Mouse (Mus musculus): Measurements from ENCODE around the gene Fbxl16. TPM values are rescaled to one million over a fixed set of nuclear protein-coding genes. Genes with fewer than 3 reads are reported as not detected.

Fbxl16 gene
- polyA plus RNA-seq, 1 experiment from 2014 or later, result 1.3 TPM

DNA sequence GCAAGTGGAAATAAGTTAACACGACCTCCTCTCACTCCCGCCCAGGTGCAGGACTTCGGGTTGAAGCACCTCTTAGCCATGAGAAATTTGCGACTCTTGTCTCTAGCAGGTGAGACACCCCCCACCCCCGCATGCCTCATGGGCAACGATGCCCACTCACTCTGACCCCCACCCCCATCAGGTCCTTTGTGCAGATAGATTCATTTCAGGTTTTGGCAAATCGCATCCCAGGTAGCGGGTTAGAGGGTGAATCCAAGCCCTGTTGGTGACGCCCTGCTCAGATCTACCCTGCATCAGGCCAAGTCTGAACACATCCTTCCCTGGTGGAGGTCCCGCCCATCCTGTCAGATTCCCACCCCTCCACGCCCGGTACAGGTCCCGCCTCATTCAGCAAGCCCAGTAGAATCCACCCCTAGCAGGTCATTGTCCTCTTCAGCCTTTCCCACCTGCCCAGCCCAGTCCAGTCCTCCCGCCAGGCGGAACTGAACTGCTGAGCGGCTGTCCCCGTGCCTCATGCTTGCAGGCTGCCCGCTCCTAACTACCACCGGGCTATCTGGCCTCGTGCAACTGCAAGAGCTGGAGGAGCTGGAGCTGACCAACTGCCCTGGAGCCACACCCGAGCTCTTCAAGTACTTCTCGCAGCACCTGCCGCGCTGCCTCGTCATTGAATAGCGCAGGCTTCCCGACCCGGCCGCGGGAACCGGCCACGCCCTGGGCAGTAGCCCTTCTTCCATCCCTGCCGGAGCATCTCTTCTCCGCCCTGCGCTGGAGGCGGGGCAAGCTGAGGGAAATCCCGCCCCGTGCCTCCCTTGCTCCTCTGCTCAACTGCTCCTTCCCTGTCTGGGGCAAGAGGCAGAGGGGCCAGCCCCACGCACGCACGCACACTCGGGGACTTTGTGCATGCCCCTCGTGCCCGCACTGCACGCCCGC is 10.2 kb downstream of the Fbxl16 start:
- ATAC-seq (ENCODE audit: low FRiP score, low TSS enrichment), result peak; percentile 28
- H3K4me3 ChIP-seq (ENCODE audit: low read depth, low read length), result 0 out of 2 replicates have a peak overlapping the region, but pooled peaks have one; percentile 6
- TF ChIP-seq CTCF (IDR thresholded peaks at IDR 0.05; ENCODE audit: low read depth) (no peak), EP300 (optimal IDR thresholded peaks at IDR 0.05) (no peak)
- no peak for DNase-seq (ENCODE audit: low spot score)
- H3K4me2 ChIP-seq (replicated peaks; ENCODE audit: low read depth), result peak overlapping the region; percentile 42; the same call in 1 of the 2 replicates
- no peaks in the 10 kb centered on the region for H3K36me3 ChIP-seq (ENCODE audit: control insufficient read depth, insufficient read depth, low read length)
- H3K27ac ChIP-seq (replicated peaks), result no peak overlapping the region
- 8% methylated on average over 39 of the region's 46 CpGs for WGBS
- peaks cover 3% of the 10 kb centered on the region for H3K4me1 ChIP-seq (replicated peaks; ENCODE audit: control insufficient read depth, insufficient read depth)
- no peaks in the 10 kb centered on the region for H3K27me3 ChIP-seq (ENCODE audit: control insufficient read depth, insufficient read depth, low read length)
- no peaks in the 10 kb centered on the region for H3K9me3 ChIP-seq (ENCODE audit: control insufficient read depth, low read length)
- no peak overlapping the region for H3K9ac ChIP-seq (ENCODE audit: low read length)

DNA sequence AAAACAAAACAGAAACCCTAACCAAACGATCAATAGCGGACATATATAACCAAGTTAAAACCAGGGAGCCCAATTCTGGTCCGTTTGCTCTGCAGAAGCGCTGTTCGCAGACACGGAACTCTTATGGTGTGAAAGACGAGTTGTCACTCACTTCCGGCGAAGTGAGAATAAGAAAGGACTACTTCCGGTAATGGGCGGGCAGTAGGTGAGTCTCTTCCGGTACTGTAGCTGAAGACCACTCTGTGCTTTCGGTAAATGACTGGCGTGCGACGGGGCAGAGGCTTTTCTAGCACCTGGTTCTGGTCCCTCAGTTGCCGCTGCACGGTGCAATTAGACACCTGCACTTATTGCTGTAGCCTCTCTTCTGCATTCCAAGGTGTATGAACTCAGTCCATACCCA is 14.6 kb downstream of the Fbxl16 start, which contains the start of gene Wdr24:
Gene Wdr24 (plus strand): TSS at position 176 of the 400 bp plus-strand sequence.
- H3K27ac ChIP-seq (replicated peaks), result 0 out of 2 replicates have a peak within 1 kb of the TSS, but pooled peaks have one; percentile 5
- peak; percentile 47; the same call in 1 of the 2 replicates for ATAC-seq (ENCODE audit: low FRiP score, low TSS enrichment)

DNA sequence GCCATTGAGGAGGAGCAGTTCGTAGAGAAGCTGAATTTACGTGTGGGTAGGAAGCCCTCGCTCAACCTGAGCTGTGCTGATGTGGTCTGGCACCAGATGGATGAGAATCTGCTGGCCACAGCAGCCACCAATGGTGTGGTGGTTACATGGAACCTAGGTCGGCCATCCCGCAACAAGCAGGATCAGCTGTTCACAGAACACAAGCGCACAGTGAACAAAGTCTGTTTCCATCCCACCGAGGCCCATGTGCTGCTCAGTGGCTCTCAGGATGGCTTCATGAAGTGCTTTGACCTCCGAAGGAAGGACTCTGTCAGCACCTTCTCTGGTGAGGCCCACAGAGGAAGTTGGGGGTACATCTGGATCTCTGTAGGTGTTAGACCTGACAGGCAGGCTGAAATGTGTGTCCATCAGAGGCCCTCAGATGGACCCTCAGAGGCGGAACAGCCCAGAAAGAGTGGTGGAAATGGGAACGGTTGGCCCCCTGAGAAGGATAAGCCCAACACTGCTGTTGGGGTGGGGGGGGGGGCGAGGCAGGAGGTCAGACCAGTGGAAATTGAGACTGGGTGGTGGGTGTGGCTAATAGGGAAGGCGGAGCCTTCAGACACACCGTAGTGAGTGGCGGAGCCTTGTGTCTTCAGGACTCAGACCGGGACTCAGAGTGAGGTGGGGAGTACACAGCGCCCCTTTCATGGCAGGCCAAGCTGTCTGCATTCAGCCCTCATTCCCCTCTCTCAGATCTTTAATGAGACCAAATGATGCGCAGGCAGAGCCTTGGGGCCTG is 15.7 kb downstream of the Fbxl16 start:
- peak; percentile 13 for DNase-seq (ENCODE audit: low spot score)
- TF ChIP-seq CTCF (IDR thresholded peaks at IDR 0.05; ENCODE audit: low read depth) (no peak), EP300 (optimal IDR thresholded peaks at IDR 0.05) (no peak)
- peak overlapping the region; percentile 59 for H3K9ac ChIP-seq (ENCODE audit: low read length)

More for the DNA sequence above, 14.6 kb downstream of the Fbxl16 start, which contains the start of gene Wdr24:
- H3K4me1 ChIP-seq (replicated peaks; ENCODE audit: control insufficient read depth, insufficient read depth), result peaks cover 11% of the 10 kb centered on the region
- peaks cover 7% of the 10 kb centered on the region for H3K36me3 ChIP-seq (ENCODE audit: control insufficient read depth, insufficient read depth, low read length)
- peak within 1 kb of the TSS; percentile 53 for H3K4me3 ChIP-seq (ENCODE audit: low read depth, low read length)
- no peaks in the 10 kb centered on the region for H3K27me3 ChIP-seq (ENCODE audit: control insufficient read depth, insufficient read depth, low read length)
- H3K9me3 ChIP-seq (ENCODE audit: control insufficient read depth, low read length), result no peaks in the 10 kb centered on the region
- peak within 1 kb of the TSS; percentile 59 for H3K9ac ChIP-seq (ENCODE audit: low read length)
- TF ChIP-seq CTCF (IDR thresholded peaks at IDR 0.05; ENCODE audit: low read depth) (no peak), EP300 (optimal IDR thresholded peaks at IDR 0.05) (no peak)
- H3K4me2 ChIP-seq (replicated peaks; ENCODE audit: low read depth), result peak within 1 kb of the TSS; percentile 68
- peak; percentile 70 for DNase-seq (ENCODE audit: low spot score)
- under 1% methylated on average over 18 of the region's 18 CpGs for WGBS

DNA sequence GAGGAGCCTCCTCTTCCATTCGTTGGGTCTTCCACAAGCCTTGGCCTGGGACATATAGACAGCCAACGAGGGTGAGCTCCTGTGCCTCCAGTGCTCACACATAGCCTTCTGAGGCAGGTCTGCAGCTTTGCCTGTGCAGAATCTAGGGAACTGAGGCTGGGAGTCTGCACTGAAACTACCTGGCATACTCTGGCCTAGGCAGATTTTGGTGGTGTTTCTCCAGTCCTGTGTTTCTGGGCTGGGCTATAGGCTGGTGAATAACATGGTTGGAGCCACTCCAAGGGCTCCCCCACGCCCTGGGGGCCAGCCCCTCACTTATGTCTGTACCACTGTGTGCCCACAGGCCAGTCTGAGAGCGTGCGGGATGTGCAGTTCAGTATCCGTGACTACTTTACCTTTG is 16.4 kb downstream of the Fbxl16 start:
- H3K36me3 ChIP-seq (ENCODE audit: control insufficient read depth, insufficient read depth, low read length), result peaks cover 7% of the 10 kb centered on the region
- peaks cover 16% of the 10 kb centered on the region for H3K4me1 ChIP-seq (replicated peaks; ENCODE audit: control insufficient read depth, insufficient read depth)
- H3K27ac ChIP-seq (replicated peaks), result no peak overlapping the region
- H3K9me3 ChIP-seq (ENCODE audit: control insufficient read depth, low read length), result no peaks in the 10 kb centered on the region
- H3K9ac ChIP-seq (ENCODE audit: low read length), result no peak overlapping the region
- H3K27me3 ChIP-seq (ENCODE audit: control insufficient read depth, insufficient read depth, low read length), result no peaks in the 10 kb centered on the region
- no peak overlapping the region for H3K4me3 ChIP-seq (ENCODE audit: low read depth, low read length)
- TF ChIP-seq CTCF (IDR thresholded peaks at IDR 0.05; ENCODE audit: low read depth) (no peak), EP300 (optimal IDR thresholded peaks at IDR 0.05) (no peak)
- no peak overlapping the region for H3K4me2 ChIP-seq (replicated peaks; ENCODE audit: low read depth)
- DNase-seq (ENCODE audit: low spot score) (no peak), ATAC-seq (ENCODE audit: low FRiP score, low TSS enrichment) (no peak)
- WGBS, result 83% methylated on average over 6 of the region's 6 CpGs

More for the DNA sequence above, 15.7 kb downstream of the Fbxl16 start:
- Histone ChIP-seq H3K27ac (replicated peaks) (no peak overlapping the region), H3K4me3 (ENCODE audit: low read depth, low read length) (peak overlapping the region; percentile 53), H3K4me1 (replicated peaks; ENCODE audit: control insufficient read depth, insufficient read depth) (peaks cover 13% of the 10 kb centered on the region), H3K27me3 (ENCODE audit: control insufficient read depth, insufficient read depth, low read length) (no peaks in the 10 kb centered on the region), H3K36me3 (ENCODE audit: control insufficient read depth, insufficient read depth, low read length) (peaks cover 7% of the 10 kb centered on the region), H3K4me2 (replicated peaks; ENCODE audit: low read depth) (peak overlapping the region; percentile 68), H3K9me3 (ENCODE audit: control insufficient read depth, low read length) (no peaks in the 10 kb centered on the region)
- no peak for ATAC-seq (ENCODE audit: low FRiP score, low TSS enrichment)
- 69% methylated on average over 16 of the region's 17 CpGs for WGBS

DNA sequence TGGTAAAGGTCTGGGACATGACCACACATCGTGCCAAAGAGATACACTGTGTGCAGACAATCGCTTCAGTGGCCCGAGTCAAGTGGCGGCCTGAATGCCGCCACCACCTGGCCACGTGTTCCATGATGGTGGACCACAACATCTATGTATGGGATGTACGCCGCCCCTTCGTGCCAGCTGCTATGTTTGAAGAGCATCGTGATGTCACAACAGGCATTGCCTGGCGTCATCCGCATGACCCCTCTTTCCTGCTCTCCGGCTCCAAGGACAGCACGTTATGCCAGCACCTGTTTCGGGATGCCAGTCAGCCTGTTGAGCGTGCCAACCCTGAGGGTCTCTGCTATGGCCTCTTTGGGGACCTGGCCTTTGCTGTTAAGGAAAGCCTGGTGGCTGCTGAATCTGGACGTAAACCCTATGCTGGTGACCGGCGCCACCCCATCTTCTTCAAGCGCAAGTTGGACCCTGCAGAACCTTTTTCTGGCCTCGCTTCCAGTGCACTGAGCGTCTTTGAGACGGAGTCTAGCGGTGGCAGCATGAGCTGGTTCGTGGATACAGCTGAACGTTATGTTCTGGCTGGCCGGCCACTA is 17.2 kb downstream of the Fbxl16 start:
- no peak overlapping the region for H3K27ac ChIP-seq (replicated peaks)
- no peak for TF ChIP-seq CTCF (IDR thresholded peaks at IDR 0.05; ENCODE audit: low read depth)
- TF ChIP-seq EP300 (optimal IDR thresholded peaks at IDR 0.05), result no peak
- H3K4me1 ChIP-seq (replicated peaks; ENCODE audit: control insufficient read depth, insufficient read depth), result peaks cover 16% of the 10 kb centered on the region
- WGBS, result 93% methylated on average over 27 of the region's 27 CpGs
- no peak overlapping the region for H3K4me2 ChIP-seq (replicated peaks; ENCODE audit: low read depth)
- H3K4me3 ChIP-seq (ENCODE audit: low read depth, low read length), result no peak overlapping the region
- no peaks in the 10 kb centered on the region for H3K27me3 ChIP-seq (ENCODE audit: control insufficient read depth, insufficient read depth, low read length)
- H3K9ac ChIP-seq (ENCODE audit: low read length), result no peak overlapping the region
- H3K9me3 ChIP-seq (ENCODE audit: control insufficient read depth, low read length), result no peaks in the 10 kb centered on the region
- peaks cover 14% of the 10 kb centered on the region for H3K36me3 ChIP-seq (ENCODE audit: control insufficient read depth, insufficient read depth, low read length)
- ATAC-seq (ENCODE audit: low FRiP score, low TSS enrichment) (no peak), DNase-seq (ENCODE audit: low spot score) (no peak)

Data from stomach, postnatal 0 days (tissue).